Mouse (Mus musculus) gastrocnemius, adult 2 months (tissue): ENCODE data around the gene Cfap126. TPM values are rescaled to one million over a fixed set of nuclear protein-coding genes. Genes with fewer than 3 reads are reported as not detected.

Experiments
- DNase-seq: peaks from one replicate; pipeline ENCODE4 v3.0.0; 2022
- H3K27ac ChIP-seq: fragments of 200-600 bp; 2 replicates; pipeline ENCODE4 v1.8.1; 2022; ENCODE audit warnings: mild to moderate bottlenecking
- H3K4me3 ChIP-seq: fragments of 200-600 bp; 2 replicates; pipeline ENCODE4 v1.8.1; 2022; ENCODE audit warnings: mild to moderate bottlenecking, moderate library complexity
- CTCF ChIP-seq: fragments of 200-600 bp; IDR thresholded peaks from 2 replicates; pipeline ENCODE4 v1.8.1; 2022; ENCODE audit warnings: antibody characterized with exemption, mild to moderate bottlenecking, moderate library complexity
- intact Hi-C: fragments of 180-260 bp; cut with DNase I; formaldehyde crosslinking; loops from one replicate; pipeline ENCODE4 v1.15.1; 2025
- microRNA-seq: library from miRNA; unstranded; fragments of <30 nt; microRNA quantifications from one replicate; pipeline ENCODE4 v1.2.0, GENCODE M21; 2021
- total RNA-seq, 2 experiments: library from RNA; stranded (reverse); gene quantifications; 2 replicates each; pipeline ENCODE4 v1.2.3; 2021

Gene Cfap126
- total RNA-seq, 2 experiments from 2014 or later, result 0.75 to 1.8 TPM

DNA sequence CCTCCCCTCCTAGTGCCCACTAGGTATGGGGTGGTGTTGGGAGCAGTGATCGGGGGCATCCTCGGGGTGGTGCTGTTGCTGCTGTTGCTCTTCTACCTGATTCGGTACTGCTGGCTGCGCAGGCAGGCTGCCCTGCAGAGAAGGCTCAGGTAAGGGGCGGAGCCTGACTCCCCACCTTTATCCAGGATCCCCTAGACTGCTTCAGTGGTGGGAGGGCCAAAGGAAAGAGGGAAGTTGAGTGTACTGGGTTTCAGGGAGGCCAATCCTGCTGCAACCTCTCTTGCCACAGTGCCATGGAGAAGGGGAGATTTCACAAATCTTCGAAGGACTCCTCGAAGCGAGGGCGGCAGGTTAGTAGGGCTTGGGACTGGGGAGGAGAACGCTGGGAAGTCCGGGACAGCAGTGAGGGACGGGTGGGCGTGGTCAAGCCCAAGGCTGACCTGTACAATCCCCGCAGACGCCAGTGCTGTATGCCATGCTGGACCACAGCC lies 45.8 kb downstream of the Cfap126 start:
- peak; percentile 49 for DNase-seq
- TF ChIP-seq CTCF, result peak; percentile 58
- H3K27ac ChIP-seq, result no peak overlapping the region
- peak overlapping the region; percentile 41 for H3K4me3 ChIP-seq
- intact Hi-C loops, result no loop called here

DNA sequence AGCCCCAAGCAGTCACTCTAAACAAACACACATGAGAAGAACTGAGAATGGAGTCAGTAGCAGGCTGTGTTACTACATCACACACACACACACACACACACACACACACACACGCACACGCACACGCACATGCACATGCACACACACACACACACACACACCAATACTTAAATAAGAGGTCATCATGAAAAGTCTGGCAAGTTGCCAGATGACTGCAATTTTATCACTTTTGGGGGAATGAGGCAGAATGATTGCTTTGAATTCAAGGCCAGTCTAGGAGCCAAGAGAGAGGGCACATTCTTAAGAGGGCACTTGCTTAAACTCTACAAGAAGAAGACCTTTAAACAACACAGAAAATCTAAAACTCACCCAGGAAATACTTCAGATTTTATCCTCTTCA lies 48.8 kb downstream of the Cfap126 start:
- Histone ChIP-seq H3K4me3 (no peak overlapping the region), H3K27ac (no peak overlapping the region)
- TF ChIP-seq CTCF, result no peak
- DNase-seq, result no peak
- intact Hi-C loops, result loop anchor here (5.0 kb wide), 1 partner anchor 100 kb away; no protein-coding TSS in a partner anchor

DNA sequence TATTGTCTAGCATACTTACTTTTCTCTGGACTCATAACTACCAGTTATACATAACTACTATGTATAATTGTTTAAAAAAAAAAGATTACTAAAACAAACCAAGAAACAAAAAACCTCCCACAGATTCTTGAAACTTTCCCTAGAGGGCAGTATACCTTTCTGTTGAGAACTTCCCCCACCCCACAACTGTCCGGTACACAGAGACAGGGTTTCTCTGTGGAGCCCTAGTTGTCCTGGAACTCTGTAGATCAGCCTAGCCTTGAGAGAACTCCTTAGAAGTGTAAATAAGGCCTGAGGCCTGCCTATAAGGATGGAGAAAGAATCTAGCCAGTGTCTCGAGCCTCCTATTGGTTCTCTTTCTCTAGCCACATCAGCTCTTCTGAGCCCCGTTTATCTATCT lies 50.5 kb downstream of the Cfap126 start:
- no peak for DNase-seq
- no peak overlapping the region for H3K4me3 ChIP-seq
- peak; percentile 71 for TF ChIP-seq CTCF
- H3K27ac ChIP-seq, result peak overlapping the region; percentile 28; the same call in 1 of the 2 replicates
- intact Hi-C loops, result loop anchor here (1.0 to 5.0 kb wide), 2 partner anchors 56 to 98 kb away; no protein-coding TSS in a partner anchor

DNA sequence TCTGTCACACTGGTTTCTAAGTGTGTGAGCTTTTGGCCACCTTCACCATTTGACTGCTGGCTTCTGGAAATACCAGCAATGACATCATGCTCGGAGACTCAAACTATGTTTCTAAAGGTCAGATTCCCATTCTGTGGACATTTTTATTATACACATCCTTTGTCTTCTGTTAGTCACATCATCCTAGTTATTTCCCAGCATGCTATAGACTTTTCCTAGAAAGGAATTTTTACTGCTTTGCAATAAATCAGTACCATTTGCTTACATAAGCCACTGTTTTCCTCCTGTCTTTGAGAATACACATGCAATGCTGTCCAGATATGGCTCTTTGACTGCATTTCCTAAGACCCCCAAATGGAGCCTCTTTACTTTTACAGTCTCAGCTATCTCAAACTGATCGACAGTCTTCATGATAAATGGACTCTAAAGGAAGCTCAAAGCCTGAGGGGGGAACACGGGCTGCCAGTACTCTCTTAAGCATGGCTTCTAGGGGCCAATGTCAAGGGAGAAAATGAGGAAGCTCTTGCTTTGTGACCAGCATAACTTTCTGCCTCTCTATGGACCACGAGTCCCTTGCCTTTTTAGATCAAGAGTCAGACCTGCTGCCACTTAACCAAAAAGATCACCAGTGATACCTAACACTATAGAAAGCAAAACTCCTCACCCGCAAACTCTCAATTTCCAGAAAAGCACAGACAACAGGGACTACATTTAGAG lies 52.1 kb downstream of the Cfap126 start:
- no peak overlapping the region for H3K27ac ChIP-seq
- no peak for TF ChIP-seq CTCF
- no peak overlapping the region for H3K4me3 ChIP-seq
- intact Hi-C loops, result no loop called here
- no peak for DNase-seq

DNA sequence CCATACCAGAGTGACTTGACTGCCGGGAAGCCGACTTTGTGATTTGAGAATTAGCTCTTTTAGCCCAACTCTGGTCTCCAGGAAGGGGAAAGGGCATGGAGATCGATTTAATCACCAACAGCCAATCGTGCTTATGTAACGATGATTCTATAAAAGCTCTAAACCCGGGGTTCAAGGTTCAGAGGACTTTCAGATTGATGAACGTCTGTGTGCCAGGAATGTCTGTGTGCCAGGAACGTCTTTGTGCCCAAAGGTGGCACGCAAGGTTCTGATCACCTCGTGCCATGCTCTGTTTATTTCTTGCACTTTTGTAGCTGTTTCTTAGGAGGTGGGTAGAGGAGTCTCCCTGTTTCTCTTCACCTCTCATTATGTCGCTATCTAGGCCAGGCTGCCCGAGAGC lies 55.2 kb downstream of the Cfap126 start:
- TF ChIP-seq CTCF, result no peak
- no peak overlapping the region for H3K27ac ChIP-seq
- intact Hi-C loops, result no loop called here
- H3K4me3 ChIP-seq, result no peak overlapping the region
- no peak for DNase-seq

DNA sequence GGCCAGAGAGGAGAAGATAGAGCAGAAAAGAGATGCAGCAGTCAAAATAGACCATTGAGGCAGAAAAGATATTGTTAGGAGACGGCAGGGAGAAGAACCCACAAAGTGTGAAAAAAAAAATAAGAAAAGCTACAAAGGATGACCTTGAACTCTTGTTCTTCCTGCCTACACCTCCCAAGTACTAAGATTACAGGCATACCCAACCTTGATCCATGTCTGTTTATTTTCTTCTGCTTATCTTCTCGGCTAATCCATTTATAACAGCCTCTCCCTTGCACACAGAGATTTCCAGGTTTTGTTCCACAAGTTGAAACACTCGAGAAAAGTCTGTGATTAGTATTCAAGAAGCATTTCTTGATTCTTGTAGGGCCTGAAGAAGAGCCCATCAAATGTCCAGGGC lies 56.2 kb downstream of the Cfap126 start:
- intact Hi-C loops, result no loop called here
- TF ChIP-seq CTCF, result no peak
- H3K27ac ChIP-seq, result peak overlapping the region; percentile 75
- H3K4me3 ChIP-seq, result no peak overlapping the region
- no peak for DNase-seq

DNA sequence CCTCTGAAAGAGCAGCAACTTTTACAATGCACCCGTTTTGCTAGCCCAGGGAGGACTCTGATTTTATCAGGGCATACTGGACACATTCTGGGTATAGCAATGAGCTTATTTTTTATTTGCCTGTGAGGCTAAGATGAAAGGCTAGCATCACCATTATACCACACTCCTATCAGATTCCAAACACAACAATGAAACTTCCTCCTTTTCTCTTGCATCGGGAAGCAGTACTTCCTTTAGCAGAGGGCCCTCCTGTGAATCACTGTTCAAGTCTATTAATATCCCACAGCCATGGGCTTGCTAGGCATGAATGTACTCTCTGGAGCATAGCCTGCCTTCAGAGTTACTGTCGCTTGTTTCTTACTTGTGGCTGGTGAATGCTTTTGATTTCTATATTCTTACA lies 57.4 kb downstream of the Cfap126 start:
- H3K4me3 ChIP-seq, result no peak overlapping the region
- intact Hi-C loops, result no loop called here
- H3K27ac ChIP-seq, result peak overlapping the region; percentile 75
- no peak for DNase-seq
- TF ChIP-seq CTCF, result no peak

DNA sequence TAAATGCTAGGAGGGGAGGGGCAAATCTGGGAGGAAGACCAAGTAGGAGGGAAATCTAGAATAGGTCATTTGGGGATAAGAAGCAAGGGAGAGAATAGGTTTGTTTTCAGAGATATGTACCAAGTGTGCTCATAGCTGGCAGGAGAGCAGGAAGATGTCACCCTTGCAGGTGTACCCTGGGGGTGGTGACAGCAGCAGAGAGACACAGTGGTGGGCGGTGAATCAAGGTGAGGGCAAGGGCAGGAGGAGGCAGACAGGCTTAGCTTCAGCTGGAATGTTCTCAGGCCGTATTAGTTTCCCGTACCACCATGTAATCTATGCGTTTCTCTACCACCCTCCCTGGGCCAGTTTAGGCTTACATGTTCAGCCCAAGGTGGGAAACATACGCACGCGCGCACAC lies 59.1 kb downstream of the Cfap126 start:
- no peak overlapping the region for H3K4me3 ChIP-seq
- peak overlapping the region; percentile 75; the same call in 1 of the 2 replicates for H3K27ac ChIP-seq
- DNase-seq, result no peak
- no peak for TF ChIP-seq CTCF
- intact Hi-C loops, result no loop called here

Small RNA genes within 50 kb of the gene (microRNA-seq; reads per million reads assigned to microRNA genes)
- not detected for gene Gm27552
- not detected for gene Gm27844
- gene Mir6546, result not detected

Other genes starting within 250 kb of the Cfap126 start
- 10 to 100 TPM; 17.3 to 19.0 TPM for gene Atf6, start 246.1 kb upstream of the Cfap126 start, total RNA-seq
- gene Gm26620, start 228.9 kb upstream of the Cfap126 start, total RNA-seq, result under 1 TPM in 1 of 2 experiments, not detected in 1; 0.39 TPM
- 1 to 10 TPM; 4.0 to 4.1 TPM for gene Dusp12, start 228.4 kb upstream of the Cfap126 start, total RNA-seq
- gene Fcrlb, start 201.0 kb upstream of the Cfap126 start, total RNA-seq, result not detected
- gene Fcrla, start 186.3 kb upstream of the Cfap126 start, total RNA-seq, result not detected
- gene Fcgr2b, start 137.4 kb upstream of the Cfap126 start, total RNA-seq, result 1 to 10 TPM; 2.2 to 4.1 TPM
- not detected for gene Fcgr4, start 95.0 kb upstream of the Cfap126 start, total RNA-seq
- gene Fcgr3, start 49.0 kb upstream of the Cfap126 start, total RNA-seq, result 1 to 10 TPM; 1.8 to 4.3 TPM
- 100 to 1,000 TPM; 635 to 909 TPM for gene Sdhc, start 36.7 kb downstream of the Cfap126 start, total RNA-seq
- 10 to 100 TPM; 24.7 to 27.7 TPM for gene Mpz, start 36.8 kb downstream of the Cfap126 start, total RNA-seq
- 10 to 100 TPM; 58.3 to 75.0 TPM for gene Pcp4l1, start 82.3 kb downstream of the Cfap126 start, total RNA-seq
- gene Nr1i3, start 100.1 kb downstream of the Cfap126 start, total RNA-seq, result not detected
- 10 to 100 TPM; 43.2 to 56.3 TPM for gene Tomm40l, start 108.6 kb downstream of the Cfap126 start, total RNA-seq
- under 1 TPM in 1 of 2 experiments, not detected in 1; 0.59 TPM for gene Apoa2, start 111.1 kb downstream of the Cfap126 start, total RNA-seq
- gene Fcer1g, start 120.4 kb downstream of the Cfap126 start, total RNA-seq, result 1 to 10 TPM; 2.5 to 6.1 TPM
- under 1 TPM; 0.15 to 0.73 TPM for gene Adamts4, start 136.5 kb downstream of the Cfap126 start, total RNA-seq
- 1,000 to 10,000 TPM; 1,014 to 1,063 TPM for gene Ndufs2, start 137.5 kb downstream of the Cfap126 start, total RNA-seq
- 10 to 100 TPM; 12.1 to 12.5 TPM for gene B4galt3, start 156.4 kb downstream of the Cfap126 start, total RNA-seq
- gene Ppox, start 167.3 kb downstream of the Cfap126 start, total RNA-seq, result 1 to 10 TPM; 7.9 to 8.6 TPM
- gene Usp21, start 174.1 kb downstream of the Cfap126 start, total RNA-seq, result 10 to 100 TPM; 15.8 to 18.7 TPM
- 10 to 100 TPM; 84.3 to 93.2 TPM for gene Ufc1, start 181.1 kb downstream of the Cfap126 start, total RNA-seq
- 10 to 100 TPM; 32.4 to 35.5 TPM for gene Dedd, start 215.2 kb downstream of the Cfap126 start, total RNA-seq
- gene Nit1, start 231.7 kb downstream of the Cfap126 start, total RNA-seq, result 10 to 100 TPM; 29.4 to 30.4 TPM
- 100 to 1,000 TPM in 1 of 2 experiments, 10 to 100 TPM in 1; 93.2 to 101 TPM for gene Pfdn2, start 231.8 kb downstream of the Cfap126 start, total RNA-seq
- gene Klhdc9, start 246.9 kb downstream of the Cfap126 start, total RNA-seq, result not detected